Mouse (Mus musculus) kidney, postnatal 0 days (tissue): Measurements from ENCODE around the gene Snta1. TPM values are rescaled to one million over a fixed set of nuclear protein-coding genes. Genes with fewer than 3 reads are reported as not detected.
A peak's percentile ranks its signal among the peaks of the same experiment; 100 is the strongest.
"Not testable (repeated sequence)": the region's sequence is repeated elsewhere in the genome, so short reads cannot be mapped to it uniquely, and the experiment has no call there.

ENCODE experiments used
- ATAC-seq: fragments of 200-750 bp; cut with Nextera tagmentation; replicated peaks from 2 replicates; pipeline ENCODE4 v1.8.0; 2017; ENCODE audit warnings: low read depth, moderate number of reproducible peaks, moderate TSS enrichment, moderate library complexity; ENCODE audit not compliant: low FRiP score
- DNase-seq: peaks from one replicate; pipeline ENCODE4 v3.0.0-alpha.2; 2016; ENCODE audit warnings: low spot score
- H3K27ac ChIP-seq: fragments of 300-500 bp; sonication (generic); 2 replicates; pipeline ENCODE4 v1.5.1; 2014; ENCODE audit warnings: mild to moderate bottlenecking
- H3K27me3 ChIP-seq: fragments of 300-500 bp; sonication (generic); 2 replicates; pipeline ENCODE4 v1.6.1; 2014; ENCODE audit warnings: low read length, mixed read lengths; ENCODE audit not compliant: insufficient read depth
- H3K36me3 ChIP-seq: fragments of 300-500 bp; sonication (generic); 2 replicates; pipeline ENCODE4 v1.6.1; 2014; ENCODE audit warnings: low read length, mixed read lengths; ENCODE audit not compliant: insufficient read depth
- H3K4me1 ChIP-seq: fragments of 300-500 bp; sonication (generic); replicated peaks from 2 replicates; pipeline ENCODE4 v1.6.1; 2014; ENCODE audit warnings: antibody characterized with exemption, low read length, mixed read lengths; ENCODE audit not compliant: insufficient read depth
- H3K4me2 ChIP-seq: fragments of 300-500 bp; sonication (generic); 2 replicates; pipeline ENCODE4 v1.6.1; 2014; ENCODE audit warnings: mild to moderate bottlenecking, low read length, moderate library complexity, mixed read lengths
- H3K4me3 ChIP-seq: fragments of 300-500 bp; sonication (generic); replicated peaks from 2 replicates; pipeline ENCODE4 v1.5.1; 2014; ENCODE audit warnings: low read depth, low read length
- H3K9ac ChIP-seq: fragments of 300-500 bp; sonication (generic); 2 replicates; pipeline ENCODE4 v1.6.1; 2014; ENCODE audit warnings: low read depth, low read length
- H3K9me3 ChIP-seq: fragments of 300-500 bp; sonication (generic); replicated peaks from 2 replicates; pipeline ENCODE4 v1.6.1; 2016; ENCODE audit warnings: low read length, inconsistent platforms, mixed read lengths
- CTCF ChIP-seq: IDR thresholded peaks from 2 replicates; pipeline ENCODE4 v1.5.1; 2016; ENCODE audit warnings: antibody characterized with exemption, low read depth, mild to moderate bottlenecking, moderate library complexity
- WGBS: fragments of 180-500 bp; shearing (Covaris S2); extraction: QIAGEN DNeasy Blood & Tissue Kit; methylation state at CpG from one replicate; pipeline ENCODE4 v1.1.7; 2014; 5-methylcytosine and 5-hydroxymethylcytosine counted together
- polyA plus RNA-seq: library from polyadenylated mRNA; unstranded; fragments of >200 nt; fragmentation: Nextera tagmentation; extraction: Ambion mirVana; gene quantifications from 2 replicates; pipeline ENCODE4 v1.2.1, GENCODE M21; 2015

Gene Snta1
- polyA plus RNA-seq, 1 experiment from 2014 or later, result 16.8 TPM

- peak overlapping the region; percentile 91 for H3K9ac ChIP-seq
- TF ChIP-seq CTCF, result no peak; the same call in 1 of the 2 replicates
- under 1% methylated on average over 42 of the region's 42 CpGs for WGBS
- peak overlapping the region; percentile 95 for H3K27ac ChIP-seq
- DNase-seq (peak; percentile 95), ATAC-seq (peak; percentile 92)
- H3K4me2 ChIP-seq, result peak overlapping the region; percentile 70
- no peaks in the 10 kb centered on the region for H3K27me3 ChIP-seq
- peak overlapping the region; percentile 72 for H3K4me3 ChIP-seq
- no peaks in the 10 kb centered on the region for H3K4me1 ChIP-seq
- H3K36me3 ChIP-seq, result peaks cover 11% of the 10 kb centered on the region; the same call in 1 of the 2 replicates
- H3K9me3 ChIP-seq, result no peaks in the 10 kb centered on the region
These were observed 35.6 kb downstream of the Snta1 start for GRCm38 (mm10) chr2:154372151-154372829.

GRCm38 (mm10) chr2:154367510-154367909 lies 40.4 kb downstream of the Snta1 start:
- no peaks in the 10 kb centered on the region for H3K27me3 ChIP-seq
- ATAC-seq (no peak), DNase-seq (no peak)
- no peaks in the 10 kb centered on the region for H3K4me1 ChIP-seq
- H3K4me2 ChIP-seq, result no peak overlapping the region
- H3K36me3 ChIP-seq, result peaks cover 26% of the 10 kb centered on the region
- no peak overlapping the region for H3K27ac ChIP-seq
- H3K9ac ChIP-seq, result no peak overlapping the region
- H3K9me3 ChIP-seq, result no peaks in the 10 kb centered on the region
- TF ChIP-seq CTCF, result no peak
- H3K4me3 ChIP-seq, result no peak overlapping the region
- WGBS, result 96% methylated on average over 1 of the region's 1 CpGs

DNA sequence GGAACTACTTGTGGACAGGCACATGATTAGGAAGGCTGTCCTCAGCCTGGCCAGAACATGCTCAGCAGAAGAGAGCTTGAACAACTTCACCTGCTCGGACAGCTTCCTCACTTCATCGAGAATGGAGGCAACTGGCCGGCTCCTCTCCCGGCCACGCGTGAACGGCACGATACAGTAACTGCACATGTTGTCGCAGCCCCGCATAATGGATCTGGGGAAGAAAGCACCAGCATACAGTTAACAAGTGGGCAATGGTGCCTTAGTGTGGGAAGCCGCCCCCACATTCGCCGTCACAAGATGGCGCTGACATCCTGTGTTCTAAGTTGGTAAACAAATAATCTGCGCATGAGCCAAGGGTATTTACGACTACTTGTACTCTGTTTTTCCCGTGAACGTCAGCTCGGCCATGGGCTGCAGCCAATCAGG lies 53.9 kb downstream of the Snta1 start:
- H3K27me3 ChIP-seq, H3K4me1 ChIP-seq, H3K9me3 ChIP-seq, DNase-seq: not testable (repeated sequence)
- peak; percentile 61 for ATAC-seq
- Histone ChIP-seq H3K4me2 (peak overlapping the region; percentile 36), H3K36me3 (peaks cover 14% of the 10 kb centered on the region; the same call in 1 of the 2 replicates), H3K4me3 (peak overlapping the region; percentile 16), H3K27ac (0 out of 2 replicates have a peak overlapping the region, but pooled peaks have one; percentile 3), H3K9ac (0 out of 2 replicates have a peak overlapping the region, but pooled peaks have one; percentile 6)
- 74% methylated on average over 14 of the region's 19 CpGs for WGBS

- H3K4me2 ChIP-seq, result no peak overlapping the region
- H3K4me3 ChIP-seq, result no peak overlapping the region
- H3K27ac ChIP-seq, result no peak overlapping the region
- H3K36me3 ChIP-seq, result peaks cover 20% of the 10 kb centered on the region
- no peak for TF ChIP-seq CTCF
- H3K9me3 ChIP-seq, result no peaks in the 10 kb centered on the region
- ATAC-seq (no peak), DNase-seq (no peak)
- no peaks in the 10 kb centered on the region for H3K4me1 ChIP-seq
- no peaks in the 10 kb centered on the region for H3K27me3 ChIP-seq
- no peak overlapping the region for H3K9ac ChIP-seq
- WGBS, result 83% methylated on average over 3 of the region's 3 CpGs
These were observed 59.7 kb downstream of the Snta1 start for GRCm38 (mm10) chr2:154348152-154348551.

GRCm38 (mm10) chr2:154339356-154339755 lies 68.5 kb downstream of the Snta1 start:
- H3K4me2 ChIP-seq, result no peak overlapping the region
- no peak for TF ChIP-seq CTCF
- no peaks in the 10 kb centered on the region for H3K27me3 ChIP-seq
- peaks cover 11% of the 10 kb centered on the region for H3K36me3 ChIP-seq
- no peak overlapping the region for H3K27ac ChIP-seq
- H3K4me1 ChIP-seq, result no peaks in the 10 kb centered on the region
- no peak for DNase-seq
- H3K9ac ChIP-seq, result no peak overlapping the region
- ATAC-seq, result no peak
- H3K9me3 ChIP-seq, result no peaks in the 10 kb centered on the region
- H3K4me3 ChIP-seq, result no peak overlapping the region
- 48% methylated on average over 2 of the region's 2 CpGs for WGBS

GRCm38 (mm10) chr2:154338161-154338560 lies 69.7 kb downstream of the Snta1 start:
- WGBS, result 68% methylated on average over 1 of the region's 1 CpGs
- DNase-seq (no peak), ATAC-seq (no peak)

More at GRCm38 (mm10) chr2:154338161-154338560, 69.7 kb downstream of the Snta1 start:
- Histone ChIP-seq H3K4me2 (no peak overlapping the region), H3K9me3 (no peaks in the 10 kb centered on the region), H3K27me3 (no peaks in the 10 kb centered on the region), H3K36me3 (peaks cover 11% of the 10 kb centered on the region), H3K27ac (no peak overlapping the region), H3K9ac (no peak overlapping the region), H3K4me3 (no peak overlapping the region), H3K4me1 (no peaks in the 10 kb centered on the region)
- TF ChIP-seq CTCF, result no peak
